Mouse (Mus musculus) cortical plate, adult 2 months (tissue): ENCODE measurements around the gene Inpp5a.

Experiments used
- CTCF ChIP-seq: fragments of 200-500 bp; IDR thresholded peaks from 2 replicates; pipeline ENCODE4 v1.5.1; 2011; ENCODE audit warnings: mild to moderate bottlenecking, control low read depth, low read length; ENCODE audit not compliant: insufficient read depth; ENCODE audit errors: extremely low read depth
- POLR2A ChIP-seq: fragments of 200-500 bp; IDR thresholded peaks from 2 replicates; pipeline ENCODE4 v1.6.1; 2011; ENCODE audit warnings: mild to moderate bottlenecking, low read length, control low read depth; ENCODE audit not compliant: insufficient read depth; ENCODE audit errors: extremely low read depth

DNA sequence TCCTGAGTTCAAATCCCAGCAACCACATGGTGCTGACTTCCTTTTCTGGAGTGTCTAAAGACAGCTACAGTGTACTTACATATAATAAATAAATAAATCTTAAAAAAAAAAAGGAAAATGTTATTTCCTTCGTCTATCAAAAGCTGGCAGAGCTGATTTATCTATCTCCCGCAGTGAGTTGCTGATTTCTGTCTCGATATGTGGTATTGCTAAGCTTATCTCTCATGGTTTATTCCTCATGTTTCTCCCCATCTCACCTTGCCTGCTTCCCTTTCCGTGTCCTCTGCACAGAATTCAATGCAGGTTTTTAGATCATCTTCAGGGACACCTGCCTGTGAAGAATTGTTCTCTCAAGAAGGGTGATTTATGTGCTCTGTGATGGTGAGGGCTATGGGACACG is 27.1 kb upstream of the Inpp5a start:
- TF ChIP-seq CTCF = no peak
- TF ChIP-seq POLR2A = no peak
